Mouse (Mus musculus) B cell, adult 62 days (primary cell): ENCODE data around the gene Rnase11. TPM values are rescaled to one million over a fixed set of nuclear protein-coding genes. Genes with fewer than 3 reads are reported as not detected.

Experiments
- total RNA-seq: library from RNA; stranded (reverse); gene quantifications from 4 replicates; pipeline ENCODE4 v1.2.4, GENCODE M21; 2023

The Rnase11 gene
- not detected in 4 replicates for total RNA-seq

GRCm38 (mm10) chr14:51050063-51050462, at the start of gene Rnase11:
Rnase11 (minus strand) TSS chr14:51050163.

GRCm38 (mm10) chr14:51090921-51091900, 41.2 kb upstream of the Rnase11 start, which contains the start of the genes Rnase4 and Ang:
Rnase4 (plus strand) TSS chr14:51091077.
Ang (plus strand) TSS chr14:51091150.

GRCm38 (mm10) chr14:51074335-51074734, 24.4 kb upstream of the Rnase11 start, which contains the start of gene Olfr750:
Olfr750 (minus strand) TSS chr14:51074435.

GRCm38 (mm10) chr14:51057401-51057831, 7.5 kb upstream of the Rnase11 start, which contains the start of gene Rnase12:
Rnase12 (minus strand) TSS chr14:51057661.

GRCm38 (mm10) chr14:51041769-51042168, 8.2 kb downstream of the Rnase11 start, which contains the start of gene Rnase9:
Rnase9 (minus strand) TSS chr14:51041869.

GRCm38 (mm10) chr14:51007152-51007801, 42.7 kb downstream of the Rnase11 start, which contains the start of gene Rnase10:
Rnase10 (plus strand) TSS chr14:51007751.

Other genes with a start within 250 kb of the Rnase11 start
- gene Ccnb1ip1, start 242.4 kb downstream of the Rnase11 start, total RNA-seq, result 2.6 TPM in 1 of 4 replicates, not detected in the others
- gene Parp2, start 242.3 kb downstream of the Rnase11 start, total RNA-seq, result 58.4 to 66.1 TPM (median 62.7 TPM) in 4 replicates
- gene Tep1, start 179.6 kb downstream of the Rnase11 start, total RNA-seq, result 42.8 to 52.8 TPM (median 52.1 TPM) in 4 replicates
- not detected in 4 replicates for gene Klhl33, start 152.7 kb downstream of the Rnase11 start, total RNA-seq
- 53.0 to 57.1 TPM (median 55.7 TPM) in 4 replicates for gene Osgep, start 125.3 kb downstream of the Rnase11 start, total RNA-seq
- 45.0 to 50.7 TPM (median 48.6 TPM) in 4 replicates for gene Apex1, start 125.2 kb downstream of the Rnase11 start, total RNA-seq
- 218 to 233 TPM (median 228 TPM) in 4 replicates for gene Pip4p1, start 119.3 kb downstream of the Rnase11 start, total RNA-seq
- gene Pnp, start 119.1 kb downstream of the Rnase11 start, total RNA-seq, result 35.7 to 39.8 TPM (median 38.4 TPM) in 4 replicates
- gene Gm49342, start 105.6 kb downstream of the Rnase11 start, total RNA-seq, result 15.8 to 34.1 TPM (median 21.0 TPM) in 4 replicates
- 1.6 to 3.2 TPM (median 1.8 TPM) in 3 of 4 replicates, not detected in the other for gene Pnp2, start 94.2 kb downstream of the Rnase11 start, total RNA-seq
- gene Rnase10, start 42.4 kb downstream of the Rnase11 start, total RNA-seq, result not detected in 4 replicates
- gene Rnase9, start 8.3 kb downstream of the Rnase11 start, total RNA-seq, result not detected in 4 replicates
- 1.2 to 1.6 TPM (median 1.6 TPM) in 3 of 4 replicates, not detected in the other for gene Rnase12, start 7.5 kb upstream of the Rnase11 start, total RNA-seq
- gene Olfr750, start 24.3 kb upstream of the Rnase11 start, total RNA-seq, result not detected in 4 replicates
- 0.38 to 0.75 TPM (median 0.55 TPM) in 3 of 4 replicates, not detected in the other for gene Rnase4, start 40.9 kb upstream of the Rnase11 start, total RNA-seq
- not detected in 4 replicates for gene Ang, start 41.0 kb upstream of the Rnase11 start, total RNA-seq
- not detected in 4 replicates for gene Eddm3b, start 64.3 kb upstream of the Rnase11 start, total RNA-seq
- gene Rnase6, start 73.7 kb upstream of the Rnase11 start, total RNA-seq, result 95.9 to 104 TPM (median 99.0 TPM) in 4 replicates
- 0.78 TPM in 1 of 4 replicates, not detected in the others for gene Rnase1, start 96.6 kb upstream of the Rnase11 start, total RNA-seq
- gene Rnase2b, start 112.1 kb upstream of the Rnase11 start, total RNA-seq, result not detected in 4 replicates
- gene Ang2, start 149.0 kb upstream of the Rnase11 start, total RNA-seq, result not detected in 4 replicates
- gene Ear14, start 153.2 kb upstream of the Rnase11 start, total RNA-seq, result not detected in 4 replicates
- not detected in 4 replicates for gene Rnase2a, start 205.9 kb upstream of the Rnase11 start, total RNA-seq